Mouse (Mus musculus): ENCODE measurements around the gene Eif3b. TPM values are rescaled to one million over a fixed set of nuclear protein-coding genes. Genes with fewer than 3 reads are reported as not detected.

Gene Eif3b
- polyA plus RNA-seq, 1 experiment: 76.0 TPM

GRCm38 (mm10) chr5:140387236-140387635 is 31.9 kb upstream of the Eif3b start:
- H3K27me3 ChIP-seq (replicated peaks; ENCODE audit: control insufficient read depth, insufficient read depth, low read length): no peaks in the 10 kb centered on the region
- H3K27ac ChIP-seq (ENCODE audit: insufficient read depth, low read depth, low read length): peak overlapping the region; percentile 33
- peak; percentile 59 for DNase-seq
- WGBS: 40% methylated on average over 7 of the region's 7 CpGs
- H3K4me3 ChIP-seq (ENCODE audit: insufficient read depth, low read depth, low read length): peak overlapping the region; percentile 6; the same call in 1 of the 2 replicates
- TF ChIP-seq POLR2A (IDR thresholded peaks at IDR 0.05; ENCODE audit: low read depth, low read length) (no peak), CTCF (conservative IDR thresholded peaks at IDR 0.05; ENCODE audit: insufficient read depth, insufficient read length, low read depth, low read length) (no peak)
- no peaks in the 10 kb centered on the region for H3K36me3 ChIP-seq (ENCODE audit: control insufficient read depth, insufficient read depth, low read length)
- H3K4me1 ChIP-seq (ENCODE audit: control insufficient read depth, insufficient read depth, low read length): peaks cover 38% of the 10 kb centered on the region

- peak overlapping the region; percentile 33; the same call in 1 of the 2 replicates for H3K27ac ChIP-seq (ENCODE audit: insufficient read depth, low read depth, low read length)
- no peak for TF ChIP-seq POLR2A (IDR thresholded peaks at IDR 0.05; ENCODE audit: low read depth, low read length)
- TF ChIP-seq CTCF (conservative IDR thresholded peaks at IDR 0.05; ENCODE audit: insufficient read depth, insufficient read length, low read depth, low read length): no peak
- 49% methylated on average over 12 of the region's 12 CpGs for WGBS
- no peaks in the 10 kb centered on the region for H3K36me3 ChIP-seq (ENCODE audit: control insufficient read depth, insufficient read depth, low read length)
- H3K4me1 ChIP-seq (ENCODE audit: control insufficient read depth, insufficient read depth, low read length): peaks cover 35% of the 10 kb centered on the region
- peak overlapping the region; percentile 63 for H3K4me3 ChIP-seq (ENCODE audit: insufficient read depth, low read depth, low read length)
- peak; percentile 56 for DNase-seq
- H3K27me3 ChIP-seq (replicated peaks; ENCODE audit: control insufficient read depth, insufficient read depth, low read length): no peaks in the 10 kb centered on the region
These were observed 31.2 kb upstream of the Eif3b start for GRCm38 (mm10) chr5:140387816-140388510.

GRCm38 (mm10) chr5:140388588-140389576 is 30.2 kb upstream of the Eif3b start, which contains the start of gene Snx8:
Snx8 (minus strand) TSS chr5:140389262.
- peak within 1 kb of the TSS; percentile 52 for H3K27ac ChIP-seq (ENCODE audit: insufficient read depth, low read depth, low read length)
- WGBS: under 1% methylated on average over 63 of the region's 63 CpGs
- TF ChIP-seq POLR2A (IDR thresholded peaks at IDR 0.05; ENCODE audit: low read depth, low read length) (peak; percentile 71), CTCF (conservative IDR thresholded peaks at IDR 0.05; ENCODE audit: insufficient read depth, insufficient read length, low read depth, low read length) (no peak)
- peaks cover 30% of the 10 kb centered on the region for H3K4me1 ChIP-seq (ENCODE audit: control insufficient read depth, insufficient read depth, low read length)
- H3K27me3 ChIP-seq (replicated peaks; ENCODE audit: control insufficient read depth, insufficient read depth, low read length): no peaks in the 10 kb centered on the region
- peak within 1 kb of the TSS; percentile 63 for H3K4me3 ChIP-seq (ENCODE audit: insufficient read depth, low read depth, low read length)
- DNase-seq: peak; percentile 99
- no peaks in the 10 kb centered on the region for H3K36me3 ChIP-seq (ENCODE audit: control insufficient read depth, insufficient read depth, low read length)

GRCm38 (mm10) chr5:140389647-140390046 is 29.5 kb upstream of the Eif3b start:
- WGBS: 56% methylated on average over 3 of the region's 3 CpGs
- Histone ChIP-seq H3K4me3 (ENCODE audit: insufficient read depth, low read depth, low read length) (peak overlapping the region; percentile 42), H3K27ac (ENCODE audit: insufficient read depth, low read depth, low read length) (no peak overlapping the region), H3K27me3 (replicated peaks; ENCODE audit: control insufficient read depth, insufficient read depth, low read length) (no peaks in the 10 kb centered on the region), H3K4me1 (ENCODE audit: control insufficient read depth, insufficient read depth, low read length) (peaks cover 23% of the 10 kb centered on the region), H3K36me3 (ENCODE audit: control insufficient read depth, insufficient read depth, low read length) (no peaks in the 10 kb centered on the region)
- TF ChIP-seq CTCF (conservative IDR thresholded peaks at IDR 0.05; ENCODE audit: insufficient read depth, insufficient read length, low read depth, low read length) (no peak), POLR2A (IDR thresholded peaks at IDR 0.05; ENCODE audit: low read depth, low read length) (no peak)
- DNase-seq: no peak

- Histone ChIP-seq H3K27me3 (replicated peaks; ENCODE audit: control insufficient read depth, insufficient read depth, low read length) (no peaks in the 10 kb centered on the region), H3K4me1 (ENCODE audit: control insufficient read depth, insufficient read depth, low read length) (peaks cover 18% of the 10 kb centered on the region), H3K27ac (ENCODE audit: insufficient read depth, low read depth, low read length) (no peak overlapping the region), H3K36me3 (ENCODE audit: control insufficient read depth, insufficient read depth, low read length) (no peaks in the 10 kb centered on the region), H3K4me3 (ENCODE audit: insufficient read depth, low read depth, low read length) (no peak overlapping the region)
- TF ChIP-seq POLR2A (IDR thresholded peaks at IDR 0.05; ENCODE audit: low read depth, low read length): no peak
- TF ChIP-seq CTCF (conservative IDR thresholded peaks at IDR 0.05; ENCODE audit: insufficient read depth, insufficient read length, low read depth, low read length): no peak
- 75% methylated on average over 1 of the region's 1 CpGs for WGBS
- no peak for DNase-seq
These were observed 27.7 kb upstream of the Eif3b start for GRCm38 (mm10) chr5:140391435-140391834.

GRCm38 (mm10) chr5:140391981-140392380 is 27.1 kb upstream of the Eif3b start:
- Histone ChIP-seq H3K27ac (ENCODE audit: insufficient read depth, low read depth, low read length) (no peak overlapping the region), H3K27me3 (replicated peaks; ENCODE audit: control insufficient read depth, insufficient read depth, low read length) (no peaks in the 10 kb centered on the region), H3K4me3 (ENCODE audit: insufficient read depth, low read depth, low read length) (no peak overlapping the region), H3K36me3 (ENCODE audit: control insufficient read depth, insufficient read depth, low read length) (no peaks in the 10 kb centered on the region), H3K4me1 (ENCODE audit: control insufficient read depth, insufficient read depth, low read length) (peaks cover 13% of the 10 kb centered on the region)
- TF ChIP-seq CTCF (conservative IDR thresholded peaks at IDR 0.05; ENCODE audit: insufficient read depth, insufficient read length, low read depth, low read length) (no peak), POLR2A (IDR thresholded peaks at IDR 0.05; ENCODE audit: low read depth, low read length) (no peak)
- 88% methylated on average over 5 of the region's 5 CpGs for WGBS
- no peak for DNase-seq

Measured in kidney, adult 2 months (tissue).